Mouse (Mus musculus) midbrain, embryonic 15.5 days (tissue): ENCODE results near the gene Ankrd34a. TPM values are rescaled to one million over a fixed set of nuclear protein-coding genes. Genes with fewer than 3 reads are reported as not detected.

Experiments used
- ATAC-seq: fragments of 200-750 bp; cut with Nextera tagmentation; replicated peaks from 2 replicates; pipeline ENCODE4 v1.8.0; 2017; ENCODE audit warnings: moderate TSS enrichment
- H3K27ac ChIP-seq: fragments of 300-500 bp; sonication (generic); 2 replicates; pipeline ENCODE4 v1.5.1; 2015; ENCODE audit warnings: mild to moderate bottlenecking, inconsistent platforms
- H3K27me3 ChIP-seq: fragments of 300-500 bp; sonication (generic); replicated peaks from 2 replicates; pipeline ENCODE4 v1.6.1; 2015; ENCODE audit warnings: inconsistent platforms
- H3K36me3 ChIP-seq: fragments of 300-500 bp; sonication (generic); replicated peaks from 2 replicates; pipeline ENCODE4 v1.6.1; 2015; ENCODE audit warnings: inconsistent platforms
- H3K4me1 ChIP-seq: fragments of 300-500 bp; sonication (generic); 2 replicates; pipeline ENCODE4 v1.6.1; 2015; ENCODE audit warnings: inconsistent platforms
- H3K4me2 ChIP-seq: fragments of 300-500 bp; sonication (generic); 2 replicates; pipeline ENCODE4 v1.6.1; 2015; ENCODE audit warnings: inconsistent platforms, mild to moderate bottlenecking, moderate library complexity
- H3K4me3 ChIP-seq: fragments of 300-500 bp; sonication (generic); 2 replicates; pipeline ENCODE4 v1.5.1; 2015; ENCODE audit warnings: mild to moderate bottlenecking, inconsistent platforms
- H3K9ac ChIP-seq: fragments of 300-500 bp; sonication (generic); 2 replicates; pipeline ENCODE4 v1.6.1; 2015; ENCODE audit warnings: mild to moderate bottlenecking, inconsistent platforms
- H3K9me3 ChIP-seq: fragments of 300-500 bp; sonication (generic); 2 replicates; pipeline ENCODE4 v1.6.1; 2016; ENCODE audit warnings: inconsistent platforms
- WGBS: fragments of 180-500 bp; shearing (Covaris S2); methylation state at CpG from one replicate; pipeline ENCODE4 v1.1.7; 2015; ENCODE audit warnings: mixed read lengths; 5-methylcytosine and 5-hydroxymethylcytosine counted together
- polyA plus RNA-seq: library from polyadenylated mRNA; unstranded; fragments of >200 nt; fragmentation: Nextera tagmentation; extraction: Ambion mirVana; gene quantifications from 2 replicates; pipeline ENCODE4 v1.2.1, GENCODE M21; 2015

Gene Ankrd34a
- polyA plus RNA-seq, 1 experiment from 2014 or later: 15.0 TPM

- no peak overlapping the region for H3K4me2 ChIP-seq
- 70% methylated on average over 1 of the region's 1 CpGs for WGBS
- H3K9ac ChIP-seq: no peak overlapping the region
- ATAC-seq: no peak
- no peaks in the 10 kb centered on the region for H3K27me3 ChIP-seq
- no peak overlapping the region for H3K27ac ChIP-seq
- peaks cover 24% of the 10 kb centered on the region for H3K36me3 ChIP-seq
- peaks cover 23% of the 10 kb centered on the region for H3K4me1 ChIP-seq
- no peak overlapping the region for H3K4me3 ChIP-seq
- no peaks in the 10 kb centered on the region for H3K9me3 ChIP-seq
Measured at GRCm38 (mm10) chr3:96639219-96639618, 42.8 kb downstream of the Ankrd34a start.

- WGBS: 63% methylated on average over 7 of the region's 7 CpGs
- no peak for ATAC-seq
Measured at GRCm38 (mm10) chr3:96645018-96645649, 48.7 kb downstream of the Ankrd34a start, which contains the start of gene Itga10. TSS of gene Itga10 (plus strand) at chr3:96645584.

GRCm38 (mm10) chr3:96647365-96647764 is 50.9 kb downstream of the Ankrd34a start:
- no peak overlapping the region for H3K9ac ChIP-seq
- ATAC-seq: no peak
- no peaks in the 10 kb centered on the region for H3K9me3 ChIP-seq
- peaks cover 12% of the 10 kb centered on the region for H3K36me3 ChIP-seq
- H3K27me3 ChIP-seq: no peaks in the 10 kb centered on the region
- no peaks in the 10 kb centered on the region for H3K4me1 ChIP-seq
- H3K4me3 ChIP-seq: no peak overlapping the region
- no peak overlapping the region for H3K4me2 ChIP-seq
- WGBS: 83% methylated on average over 3 of the region's 3 CpGs
- no peak overlapping the region for H3K27ac ChIP-seq

More at GRCm38 (mm10) chr3:96645018-96645649, 48.7 kb downstream of the Ankrd34a start, which contains the start of gene Itga10:
- no peak within 1 kb of the TSS for H3K9ac ChIP-seq
- no peak within 1 kb of the TSS for H3K27ac ChIP-seq
- no peaks in the 10 kb centered on the region for H3K4me1 ChIP-seq
- no peak within 1 kb of the TSS for H3K4me2 ChIP-seq
- H3K4me3 ChIP-seq: no peak within 1 kb of the TSS
- H3K36me3 ChIP-seq: peaks cover 14% of the 10 kb centered on the region
- H3K9me3 ChIP-seq: no peaks in the 10 kb centered on the region
- H3K27me3 ChIP-seq: no peaks in the 10 kb centered on the region

Other genes with a start within 250 kb of the Ankrd34a start
- not detected in 2 replicates for gene BC107364, start 144.3 kb upstream of the Ankrd34a start, polyA plus RNA-seq
- gene Hfe2, start 71.5 kb upstream of the Ankrd34a start, polyA plus RNA-seq: 1.2 and 1.4 TPM in 2 replicates
- gene Txnip, start 38.7 kb upstream of the Ankrd34a start, polyA plus RNA-seq: 52.0 TPM in 2 replicates
- 1.1 and 2.1 TPM in 2 replicates for gene Gm16253, start 19.7 kb upstream of the Ankrd34a start, polyA plus RNA-seq
- gene Polr3gl, start 2.5 kb upstream of the Ankrd34a start, polyA plus RNA-seq: 35.7 and 36.9 TPM in 2 replicates
- 3.9 and 4.5 TPM in 2 replicates for gene Lix1l, start 4.5 kb downstream of the Ankrd34a start, polyA plus RNA-seq
- gene Rbm8a, start 33.3 kb downstream of the Ankrd34a start, polyA plus RNA-seq: 121 and 127 TPM in 2 replicates
- 58.7 and 58.8 TPM in 2 replicates for gene Pex11b, start 38.7 kb downstream of the Ankrd34a start, polyA plus RNA-seq
- gene Gm42957, start 38.8 kb downstream of the Ankrd34a start, polyA plus RNA-seq: 0.11 and 0.34 TPM in 2 replicates
- gene Itga10, start 48.9 kb downstream of the Ankrd34a start, polyA plus RNA-seq: 1.5 and 1.6 TPM in 2 replicates
- gene Ankrd35, start 73.5 kb downstream of the Ankrd34a start, polyA plus RNA-seq: 2.1 TPM in 2 replicates
- gene Pias3, start 99.7 kb downstream of the Ankrd34a start, polyA plus RNA-seq: 37.8 and 38.7 TPM in 2 replicates
- 13.5 and 15.4 TPM in 2 replicates for gene Nudt17, start 111.9 kb downstream of the Ankrd34a start, polyA plus RNA-seq
- gene Polr3c, start 131.0 kb downstream of the Ankrd34a start, polyA plus RNA-seq: 33.7 and 33.8 TPM in 2 replicates
- gene Rnf115, start 131.0 kb downstream of the Ankrd34a start, polyA plus RNA-seq: 67.1 and 73.4 TPM in 2 replicates
- 0.17 and 0.36 TPM in 2 replicates for gene Pdzk1, start 232.6 kb downstream of the Ankrd34a start, polyA plus RNA-seq
- 0.19 and 0.22 TPM in 2 replicates for gene Cd160, start 232.7 kb downstream of the Ankrd34a start, polyA plus RNA-seq